Mouse (Mus musculus): ENCODE measurements at regions not wholly inside any gene's neighbourhood (a gene's known extent, or its start where the extent isn't known, plus 50 kb on each side); places are given as distances from the start of the nearest gene placed in this dataset.

DNA sequence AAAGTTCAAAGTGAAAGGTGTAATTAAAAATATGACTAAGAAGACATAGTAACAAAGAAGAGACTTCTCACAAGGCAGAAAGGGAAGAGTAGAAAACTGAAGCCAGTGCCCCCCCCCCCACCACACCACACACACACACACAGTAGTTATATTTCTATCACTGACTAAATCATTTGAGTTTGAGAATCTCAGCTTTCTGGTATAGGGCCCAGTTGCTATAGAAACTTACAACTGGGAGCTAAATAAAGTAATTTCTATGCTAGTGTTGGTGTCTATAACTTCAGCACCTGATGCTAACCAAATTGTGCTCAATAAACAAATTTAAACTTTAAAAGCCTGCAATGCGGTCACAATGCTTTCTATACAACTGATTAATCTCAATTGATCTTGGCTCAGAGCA is 153.4 kb upstream of the Speer2 start:
- TF ChIP-seq CTCF (IDR thresholded peaks at IDR 0.05; ENCODE audit: control insufficient read depth, insufficient read depth, insufficient replicate concordance, low read depth, low read length), result no peak
- TF ChIP-seq POLR2A (IDR thresholded peaks at IDR 0.05; ENCODE audit: control insufficient read depth, low read depth, low read length), result no peak

Data from testis, adult 2 months (tissue).